Mouse (Mus musculus) thymus, adult 18-20 months (tissue): ENCODE measurements around the gene Slco2a1.

ENCODE experiments used
- DNase-seq, 2 experiments: peaks; one replicate each; pipeline ENCODE4 v3.0.0; 2022; ENCODE audit warnings: mixed read lengths in 2 of 2

Gene Slco2a1

GRCm38 (mm10) chr9:102985939-102986338, 2.6 kb upstream of the Slco2a1 start:
- DNase-seq = no peak

GRCm38 (mm10) chr9:102990306-102991133, 2.0 kb downstream of the Slco2a1 start:
- DNase-seq = no peak

GRCm38 (mm10) chr9:102991134-102991406, 2.6 kb downstream of the Slco2a1 start:
- no peak for DNase-seq

- no peak for DNase-seq
Observed at GRCm38 (mm10) chr9:102992877-102993276, 4.4 kb downstream of the Slco2a1 start.

- no peak for DNase-seq
Observed at GRCm38 (mm10) chr9:102993764-102994163, 5.3 kb downstream of the Slco2a1 start.

- no peak for DNase-seq
Observed at GRCm38 (mm10) chr9:102995800-102996635, 7.5 kb downstream of the Slco2a1 start.

GRCm38 (mm10) chr9:103000384-103000783, 11.9 kb downstream of the Slco2a1 start:
- DNase-seq = no peak

GRCm38 (mm10) chr9:103004343-103004742, 15.8 kb downstream of the Slco2a1 start:
- DNase-seq = no peak

- DNase-seq = no peak
Observed at GRCm38 (mm10) chr9:103007699-103008078, 19.2 kb downstream of the Slco2a1 start.

GRCm38 (mm10) chr9:103008079-103008855, 19.8 kb downstream of the Slco2a1 start:
- DNase-seq = no peak

GRCm38 (mm10) chr9:103010161-103010560, 21.6 kb downstream of the Slco2a1 start:
- DNase-seq = no peak

- DNase-seq = no peak
Observed at GRCm38 (mm10) chr9:103013366-103013765, 24.9 kb downstream of the Slco2a1 start.

GRCm38 (mm10) chr9:103014686-103015085, 26.2 kb downstream of the Slco2a1 start:
- no peak for DNase-seq

- no peak for DNase-seq
Observed at GRCm38 (mm10) chr9:103024116-103024515, 35.6 kb downstream of the Slco2a1 start.

GRCm38 (mm10) chr9:103027150-103027889, 38.8 kb downstream of the Slco2a1 start:
- DNase-seq = no peak

GRCm38 (mm10) chr9:103029012-103029411, 40.5 kb downstream of the Slco2a1 start:
- no peak for DNase-seq

GRCm38 (mm10) chr9:103030041-103030440, 41.5 kb downstream of the Slco2a1 start:
- DNase-seq = no peak

GRCm38 (mm10) chr9:103031211-103031610, 42.7 kb downstream of the Slco2a1 start:
- DNase-seq = no peak

- no peak for DNase-seq
Observed at GRCm38 (mm10) chr9:103032193-103032592, 43.7 kb downstream of the Slco2a1 start.

- no peak for DNase-seq
Observed at GRCm38 (mm10) chr9:103033381-103033780, 44.9 kb downstream of the Slco2a1 start.

- no peak for DNase-seq
Observed at GRCm38 (mm10) chr9:103036971-103037391, 48.5 kb downstream of the Slco2a1 start.

GRCm38 (mm10) chr9:103038266-103038665, 49.8 kb downstream of the Slco2a1 start:
- no peak for DNase-seq

- DNase-seq = no peak
Observed at GRCm38 (mm10) chr9:103038705-103039104, 50.2 kb downstream of the Slco2a1 start.
